Mouse (Mus musculus) B cell, adult 2 months (primary cell): ENCODE measurements around the gene Nkain4.
A peak's percentile ranks its signal among the peaks of the same experiment; 100 is the strongest.

Experiments
- DNase-seq, 2 experiments: peaks; one replicate each; pipeline ENCODE4 v3.0.0; 2022

Nkain4 gene

DNA sequence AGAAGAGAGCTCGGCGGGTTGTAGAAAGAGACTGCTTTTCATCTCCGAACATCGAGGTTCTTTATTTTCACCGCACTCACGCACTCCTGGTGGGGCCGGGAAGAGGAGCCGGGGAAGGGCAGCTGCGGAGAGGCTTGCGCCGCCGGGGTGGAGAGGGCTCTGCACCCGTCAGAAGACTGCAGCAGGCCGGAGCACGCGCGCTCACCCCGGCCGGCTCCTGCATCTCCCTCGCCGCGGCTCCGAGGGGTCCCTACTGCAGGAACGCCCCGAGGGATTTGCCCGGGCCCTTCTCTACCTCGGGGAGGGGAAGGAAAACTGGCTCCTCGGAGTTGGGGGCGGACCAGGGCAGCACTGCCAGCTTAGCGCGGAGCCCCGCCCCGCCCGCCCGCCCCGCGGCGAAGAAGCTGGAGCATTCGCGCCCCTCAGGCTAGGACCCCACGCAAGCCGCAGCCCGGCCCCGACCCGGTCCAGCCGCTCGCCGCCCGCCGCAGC, 60.9 kb downstream of the Nkain4 start:
- peak in 1 of 2 experiments; percentile 15 for DNase-seq

DNA sequence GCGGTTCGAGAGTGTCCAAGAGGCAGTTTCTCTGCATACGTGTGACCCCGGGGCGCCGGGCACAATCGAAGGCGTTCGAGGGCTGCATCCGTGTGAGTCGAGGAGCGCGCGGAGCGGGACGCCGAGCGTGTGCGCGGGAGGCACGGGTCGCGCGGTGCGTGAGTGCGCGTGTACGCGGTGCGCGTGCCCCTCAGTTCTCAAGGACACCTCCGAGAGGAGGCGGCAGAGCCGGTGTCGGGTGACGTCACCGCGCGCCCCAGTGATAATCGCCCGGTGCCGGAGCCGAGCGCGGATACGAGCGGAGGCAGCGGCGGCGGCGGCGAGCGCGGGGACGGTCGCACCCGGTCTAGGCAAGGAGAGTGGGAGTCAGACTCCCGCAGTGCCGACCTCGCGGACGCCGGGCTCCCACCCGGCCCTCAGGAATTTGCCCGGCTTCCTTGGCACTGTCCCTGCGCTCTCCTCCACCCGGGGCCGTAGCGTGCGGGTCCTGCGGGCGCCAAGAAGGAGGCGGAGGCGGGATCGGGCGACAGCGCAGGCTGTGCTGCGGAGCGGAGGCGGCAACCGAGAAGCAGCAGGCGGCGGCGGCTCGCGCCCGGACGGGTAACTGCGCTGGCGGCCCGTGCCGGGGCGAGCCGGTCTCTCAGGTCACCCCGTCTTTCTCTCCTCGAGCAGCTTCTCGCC, 61.5 kb downstream of the Nkain4 start:
- DNase-seq, result no peak

DNA sequence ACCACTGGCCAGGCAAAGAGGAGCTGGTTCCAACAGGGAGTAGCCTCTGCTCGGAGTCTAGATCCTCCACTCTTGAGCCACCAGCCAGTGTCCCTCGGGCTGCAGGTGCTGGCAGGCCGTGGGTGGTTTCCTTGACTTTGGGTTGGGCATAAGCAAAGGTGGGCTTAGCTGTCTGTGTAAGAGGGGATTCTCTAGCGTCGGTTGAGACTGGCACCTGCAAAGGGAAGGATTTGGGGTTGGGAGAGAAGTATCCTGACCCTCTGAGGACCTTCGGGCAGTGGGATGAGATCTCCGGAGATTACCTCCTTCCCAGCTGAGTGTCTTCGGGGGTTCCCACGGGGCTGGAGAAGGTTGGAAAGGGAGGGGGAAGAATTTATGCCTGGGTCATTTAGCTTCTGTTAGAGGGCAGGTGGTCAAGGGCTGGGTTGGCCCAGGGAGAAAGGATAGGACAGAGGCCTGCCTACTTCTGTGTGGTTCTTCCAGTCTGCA, 62.6 kb downstream of the Nkain4 start:
- DNase-seq, result no peak

DNA sequence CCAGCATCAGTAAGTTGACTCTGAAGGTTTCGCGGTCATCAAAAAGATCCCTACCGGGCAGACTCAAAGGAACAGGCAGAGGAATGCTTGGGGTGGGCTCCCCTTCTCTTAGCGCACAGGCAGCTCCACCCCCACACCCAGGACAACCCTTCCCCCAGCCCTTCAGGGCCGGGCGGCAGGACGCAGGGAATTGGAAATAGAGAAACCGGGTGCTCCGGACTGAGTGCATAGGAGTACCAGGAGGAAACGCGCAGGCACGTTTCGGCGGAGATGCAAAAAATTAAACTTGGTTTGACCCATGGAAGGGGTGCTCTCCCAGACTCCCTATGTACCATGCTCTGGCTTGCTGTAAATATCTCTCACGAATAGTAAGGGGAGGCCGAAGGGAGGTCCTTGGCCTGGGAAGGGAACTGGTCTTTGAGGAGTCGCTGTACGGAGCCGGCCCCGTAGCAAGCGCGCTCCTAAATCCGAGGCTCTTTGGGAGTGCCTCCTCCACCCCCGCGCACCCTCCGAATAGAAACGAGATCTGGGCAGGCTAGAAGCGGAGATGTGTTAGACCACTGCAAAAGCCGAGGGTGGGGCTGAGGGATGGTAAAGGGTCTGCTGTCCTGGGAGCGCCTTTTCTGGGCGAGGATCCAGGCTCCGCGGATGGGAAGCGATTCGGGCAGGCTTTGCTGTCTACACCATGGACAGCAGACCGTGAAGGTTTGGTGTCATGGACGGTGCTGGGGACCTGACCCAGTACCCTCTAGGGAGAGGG, 63.2 kb downstream of the Nkain4 start:
- no peak for DNase-seq

DNA sequence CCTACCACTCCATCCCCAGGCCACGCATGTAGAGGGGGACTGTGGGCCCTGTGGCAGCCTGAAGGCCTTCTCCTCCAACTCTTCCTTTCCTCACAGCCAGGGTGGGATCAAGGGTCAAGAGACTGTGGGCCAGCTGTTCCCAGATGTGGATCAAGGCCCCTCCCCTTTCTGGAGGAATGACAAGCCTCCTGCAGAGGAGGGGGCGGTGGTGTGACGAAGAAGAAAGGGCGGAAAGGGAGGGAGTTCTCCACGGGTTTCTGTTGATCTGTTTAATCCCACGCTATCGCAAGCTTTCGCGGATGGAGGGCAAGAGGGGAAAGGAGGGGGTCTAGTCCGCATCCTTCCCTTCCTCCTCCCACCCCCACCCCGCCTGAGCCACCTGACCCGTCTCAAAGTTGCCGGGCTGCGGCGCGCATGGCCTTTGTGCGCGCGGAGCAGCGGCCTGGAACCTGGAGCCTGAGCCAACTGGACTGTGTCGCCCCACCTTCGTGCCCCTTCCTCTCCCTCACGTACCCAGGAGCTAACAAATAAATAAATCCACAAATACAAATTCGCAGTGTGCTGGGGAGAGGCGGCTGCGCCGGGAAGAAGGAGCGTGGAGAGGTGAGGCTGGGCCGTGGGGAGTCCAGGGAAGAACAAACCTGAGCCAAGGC, 64.0 kb downstream of the Nkain4 start:
- DNase-seq, result no peak

- no peak for DNase-seq
These were observed 64.6 kb downstream of the Nkain4 start for GRCm38 (mm10) chr2:180889921-180890280.

GRCm38 (mm10) chr2:180889271-180889920, 65.1 kb downstream of the Nkain4 start:
- no peak for DNase-seq

GRCm38 (mm10) chr2:180885270-180885669, 69.2 kb downstream of the Nkain4 start:
- DNase-seq, result no peak
